23 mouse cellular contexts compared by ENCODE assay signal in genomic region chr12:48388192-48388812, GRCm38 (mm10).
"Had no signal": no experiment of that assay in that cellular context is flagged by ENCODE, and none has a peak within 500 bp of the region (broad histone marks: within the 10 kb centered on the region; RNA-seq: fewer than 3 reads in every experiment).

No protein-coding gene starts in this region.

- H3K4me3 ChIP-seq: limb, embryonic 10.5 days; limb, embryonic 13.5 days; liver, embryonic 12.5 days; liver, embryonic 15.5 days; lung, embryonic 15.5 days; neural tube, embryonic 12.5 days; neural tube, embryonic 15.5 days had no signal

- H3K4me2 ChIP-seq: limb, embryonic 13.5 days; liver, embryonic 12.5 days; liver, embryonic 15.5 days; lung, embryonic 15.5 days; neural tube, embryonic 12.5 days; neural tube, embryonic 15.5 days had no signal

- DNase-seq: kidney, adult 18-20 months; kidney, adult 9 months; kidney, postnatal 14 days; kidney, postnatal 4 days; liver; lung, adult 18-20 months; lung, postnatal 10 days; lung, postnatal 4 days; right cerebral cortex, adult 18-20 months; right cerebral cortex, postnatal 14 days; right cerebral cortex, postnatal 4 days; thymus, adult 2 months; thymus, postnatal 14 days; thymus, postnatal 4 days had no signal

- ATAC-seq: intestine, embryonic 16.5 days; liver, embryonic 12.5 days had no signal

- H3K27me3 ChIP-seq: limb, embryonic 13.5 days; liver, embryonic 12.5 days; liver, embryonic 15.5 days; lung, embryonic 15.5 days; neural tube, embryonic 12.5 days; neural tube, embryonic 15.5 days had no signal

- H3K9me3 ChIP-seq: limb, embryonic 10.5 days; limb, embryonic 13.5 days; liver, embryonic 12.5 days; liver, embryonic 15.5 days; lung, embryonic 15.5 days; neural tube, embryonic 12.5 days; neural tube, embryonic 15.5 days had no signal

- H3K36me3 ChIP-seq: limb, embryonic 10.5 days; limb, embryonic 13.5 days; liver, embryonic 12.5 days; liver, embryonic 15.5 days; lung, embryonic 15.5 days; neural tube, embryonic 12.5 days; neural tube, embryonic 15.5 days had no signal

- H3K9ac ChIP-seq: limb, embryonic 13.5 days; liver, embryonic 12.5 days; liver, embryonic 15.5 days; lung, embryonic 15.5 days; neural tube, embryonic 12.5 days; neural tube, embryonic 15.5 days had no signal

- H3K4me1 ChIP-seq: limb, embryonic 10.5 days; limb, embryonic 13.5 days; liver, embryonic 12.5 days; liver, embryonic 15.5 days; lung, embryonic 15.5 days; neural tube, embryonic 12.5 days; neural tube, embryonic 15.5 days had no signal

- H3K27ac ChIP-seq: limb, embryonic 10.5 days; limb, embryonic 13.5 days; liver, embryonic 12.5 days; liver, embryonic 15.5 days; lung, embryonic 15.5 days; neural tube, embryonic 12.5 days; neural tube, embryonic 15.5 days; stomach, postnatal 0 days had no signal
